ENCODE assay signal across 8 mouse cellular contexts in genomic region chr5:125183321-125184003, GRCm38 (mm10). TPM values are rescaled to one million over a fixed set of nuclear protein-coding genes. Genes with fewer than 3 reads are reported as not detected.
DNase-seq lines count a peak whose midpoint lies in the region; ATAC-seq and TF ChIP-seq lines count a peak whose summit lies in the region.
"Had no signal": no experiment of that assay in that cellular context is flagged by ENCODE, and none has a peak within 500 bp of the region (broad histone marks: within the 10 kb centered on the region; RNA-seq: fewer than 3 reads in every experiment).

No protein-coding gene starts in this region.

- H3K9ac ChIP-seq in liver, embryonic 11.5 days (ENCODE audit: low read depth, low read length) = no peak overlapping the region
- 0 out of 2 replicates have a peak overlapping the region, but pooled peaks have one; percentile 30 for H3K9ac ChIP-seq in heart, embryonic 16.5 days (ENCODE audit: low read length)
- H3K9ac ChIP-seq in stomach, embryonic 15.5 days = no peak overlapping the region
- H3K9ac ChIP-seq: neural tube, embryonic 12.5 days had no signal

- no peak for ATAC-seq in liver, embryonic 11.5 days (replicated peaks; ENCODE audit: low FRiP score)
- ATAC-seq in heart, embryonic 16.5 days (replicated peaks; ENCODE audit: extremely low read depth, insufficient read depth, low FRiP score) = no peak
- no peak for ATAC-seq in stomach, embryonic 15.5 days (ENCODE audit: insufficient read depth, low FRiP score, low read depth)

- TF ChIP-seq POLR2A in bone marrow macrophage, adult 2 months (IDR thresholded peaks at IDR 0.05; ENCODE audit: borderline replicate concordance, low read depth, low read length) = no peak

- H3K4me3 ChIP-seq in liver, embryonic 11.5 days (ENCODE audit: low read depth, low read length) = no peak overlapping the region
- H3K4me3 ChIP-seq in bone marrow macrophage, adult 2 months (ENCODE audit: insufficient read depth, low read length) = peak overlapping the region; percentile 13
- H3K4me3 ChIP-seq in heart, embryonic 16.5 days (ENCODE audit: low read length) = no peak overlapping the region
- H3K4me3 ChIP-seq in stomach, embryonic 15.5 days (replicated peaks) = no peak overlapping the region
- H3K4me3 ChIP-seq: neural tube, embryonic 12.5 days had no signal

- 17% methylated on average over 23 of the region's 23 CpGs for WGBS in liver, embryonic 11.5 days
- 25% methylated on average over 23 of the region's 23 CpGs for WGBS in heart, embryonic 16.5 days
- 43% methylated on average over 23 of the region's 23 CpGs for WGBS in stomach, embryonic 15.5 days

- H3K27ac ChIP-seq in liver, embryonic 11.5 days (ENCODE audit: low read depth, low read length) = no peak overlapping the region
- H3K27ac ChIP-seq in bone marrow macrophage, adult 2 months (ENCODE audit: insufficient read depth, low read depth, low read length) = peak overlapping the region; percentile 65
- no peak overlapping the region for H3K27ac ChIP-seq in heart, embryonic 16.5 days (ENCODE audit: low read length)
- peak overlapping the region; percentile 89 for H3K27ac ChIP-seq in stomach, embryonic 15.5 days
- H3K27ac ChIP-seq: neural tube, embryonic 12.5 days had no signal

- H3K36me3 ChIP-seq in liver, embryonic 11.5 days (ENCODE audit: control insufficient read depth, insufficient read depth, low read length) = no peaks in the 10 kb centered on the region
- H3K36me3 ChIP-seq in heart, embryonic 16.5 days (ENCODE audit: control insufficient read depth, insufficient read depth) = no peaks in the 10 kb centered on the region
- H3K36me3 ChIP-seq in stomach, embryonic 15.5 days = no peaks in the 10 kb centered on the region
- H3K36me3 ChIP-seq: neural tube, embryonic 12.5 days had no signal

- TF ChIP-seq CTCF in bone marrow macrophage, adult 2 months (IDR thresholded peaks at IDR 0.05; ENCODE audit: low read depth, low read length) = no peak

- peaks cover 5% of the 10 kb centered on the region; the same call in 1 of the 2 replicates for H3K9me3 ChIP-seq in liver, embryonic 11.5 days (ENCODE audit: control insufficient read depth, low read length)
- peaks cover 4% of the 10 kb centered on the region; the same call in 1 of the 2 replicates for H3K9me3 ChIP-seq in heart, embryonic 16.5 days (replicated peaks; ENCODE audit: control insufficient read depth, low read length)
- no peaks in the 10 kb centered on the region for H3K9me3 ChIP-seq in stomach, embryonic 15.5 days
- H3K9me3 ChIP-seq: neural tube, embryonic 12.5 days had no signal

- no peak overlapping the region for H3K4me2 ChIP-seq in liver, embryonic 11.5 days
- peak overlapping the region; percentile 33 for H3K4me2 ChIP-seq in heart, embryonic 16.5 days (ENCODE audit: low read depth, low read length)
- H3K4me2 ChIP-seq in stomach, embryonic 15.5 days = no peak overlapping the region
- H3K4me2 ChIP-seq: neural tube, embryonic 12.5 days had no signal

- peaks cover 3% of the 10 kb centered on the region; the same call in 1 of the 2 replicates for H3K27me3 ChIP-seq in liver, embryonic 11.5 days (replicated peaks; ENCODE audit: control insufficient read depth, insufficient read depth, low read length)
- no peaks in the 10 kb centered on the region for H3K27me3 ChIP-seq in heart, embryonic 16.5 days (ENCODE audit: control insufficient read depth, insufficient read depth, low read length)
- H3K27me3 ChIP-seq in stomach, embryonic 15.5 days (replicated peaks) = no peaks in the 10 kb centered on the region
- H3K27me3 ChIP-seq: neural tube, embryonic 12.5 days had no signal

- H3K4me1 ChIP-seq in liver, embryonic 11.5 days (replicated peaks; ENCODE audit: control insufficient read depth, insufficient read depth, low read length) = peaks cover 13% of the 10 kb centered on the region
- peaks cover 19% of the 10 kb centered on the region for H3K4me1 ChIP-seq in bone marrow macrophage, adult 2 months (ENCODE audit: control insufficient read depth, insufficient read depth, low read length)
- peaks cover 11% of the 10 kb centered on the region for H3K4me1 ChIP-seq in heart, embryonic 16.5 days (ENCODE audit: control insufficient read depth, insufficient read depth, low read length)
- peaks cover 35% of the 10 kb centered on the region for H3K4me1 ChIP-seq in stomach, embryonic 15.5 days

- DNase-seq in liver = peak; percentile 48
- DNase-seq in liver, embryonic 11.5 days (ENCODE audit: low spot score) = no peak
- peak; percentile 75 for DNase-seq in lung, postnatal 10 days
- DNase-seq in MN1 (ENCODE audit: low spot score) = no peak

RNA-seq across cellular contexts. Expression of gene Ncor2, which starts 4.4 kb away (rescaled TPM):
- 14.0 and 17.2 TPM in 2 replicates for polyA plus RNA-seq in liver, embryonic 11.5 days (2014; fragmentation: Nextera tagmentation; extraction: Ambion mirVana)
- polyA plus RNA-seq in bone marrow macrophage, adult 2 months (2012; ENCODE audit: insufficient read depth, insufficient read length, missing spikeins) = 61.5 and 71.5 TPM in 2 replicates
- polyA plus RNA-seq in heart, embryonic 16.5 days (2015; fragmentation: Nextera tagmentation; extraction: Ambion mirVana) = 17.6 and 19.1 TPM in 2 replicates
- 26.7 and 32.5 TPM in 2 replicates for polyA plus RNA-seq in stomach, embryonic 15.5 days (2015; fragmentation: Nextera tagmentation; extraction: Ambion mirVana)

Comparison
In these comparisons a context has a peak if more than half of its experiments do, and no peak if none do; other contexts are left out.
1. DNase-seq: peak in liver (single experiment) and lung, postnatal 10 days (single experiment); none in liver, embryonic 11.5 days (single experiment) and MN1 (single experiment).
2. H3K27ac ChIP-seq: peak in bone marrow macrophage, adult 2 months (single experiment) and stomach, embryonic 15.5 days (single experiment); none in liver, embryonic 11.5 days (single experiment) and heart, embryonic 16.5 days (single experiment).